17 mouse cellular contexts compared by ENCODE assay signal in genomic region chr12:83732225-83732624, GRCm38 (mm10).
"Had no signal": no experiment of that assay in that cellular context is flagged by ENCODE, and none has a peak within 500 bp of the region (broad histone marks: within the 10 kb centered on the region; RNA-seq: fewer than 3 reads in every experiment).

No protein-coding gene starts in this region.

- H3K27me3 ChIP-seq: midbrain, embryonic 12.5 days; neural tube, embryonic 13.5 days; neural tube, embryonic 15.5 days had no signal

- DNase-seq: lung, embryonic 14.5 days; lung, postnatal 4 days; midbrain, embryonic 14.5 days; retina, postnatal 1 day; right cerebral cortex, adult 18-20 months; right cerebral cortex, postnatal 25 days; right cerebral cortex, postnatal 4 days; spleen, adult 18-20 months; thymus, adult 18-20 months; thymus, postnatal 14 days; thymus, postnatal 36 days had no signal

- ATAC-seq: midbrain, embryonic 16.5 days had no signal

- H3K4me1 ChIP-seq: midbrain, embryonic 12.5 days; neural tube, embryonic 13.5 days; neural tube, embryonic 15.5 days had no signal

- H3K9me3 ChIP-seq: midbrain, embryonic 10.5 days; midbrain, embryonic 12.5 days; neural tube, embryonic 13.5 days; neural tube, embryonic 15.5 days had no signal

- H3K4me3 ChIP-seq: midbrain, embryonic 10.5 days; midbrain, embryonic 12.5 days; myocyte; neural tube, embryonic 13.5 days; neural tube, embryonic 15.5 days had no signal

- H3K27ac ChIP-seq: midbrain, embryonic 10.5 days; midbrain, embryonic 12.5 days; neural tube, embryonic 13.5 days; neural tube, embryonic 15.5 days had no signal

- H3K9ac ChIP-seq: lung, embryonic 14.5 days; midbrain, embryonic 12.5 days; neural tube, embryonic 13.5 days; neural tube, embryonic 15.5 days had no signal

- H3K4me2 ChIP-seq: lung, embryonic 14.5 days; midbrain, embryonic 12.5 days; neural tube, embryonic 13.5 days; neural tube, embryonic 15.5 days had no signal
